Mouse (Mus musculus) left cerebral cortex, postnatal 25 days (tissue): ENCODE data around the gene Elmo1. TPM values are rescaled to one million over a fixed set of nuclear protein-coding genes. Genes with fewer than 3 reads are reported as not detected.
"Not testable (repeated sequence)": the region's sequence is repeated elsewhere in the genome, so short reads cannot be mapped to it uniquely, and the experiment has no call there.

Experiments used
- DNase-seq, 2 experiments: peaks; one replicate each; pipeline ENCODE4 v3.0.0; 2022; ENCODE audit warnings: low spot score in 2 of 2, mixed read lengths in 1 of 2
- intact Hi-C: fragments of 180-260 bp; cut with DNase I; formaldehyde crosslinking; loops from one replicate; pipeline ENCODE4 v1.15.1; 2025
- total RNA-seq, 2 experiments: library from RNA; stranded (reverse); gene quantifications; 2 replicates each; pipeline ENCODE4 v1.2.3; 2021

The Elmo1 gene
- total RNA-seq, 2 experiments from 2014 or later = 58.4 to 67.7 TPM

- intact Hi-C loops = no loop called here
- peak in 1 of 2 experiments; percentile 57 for DNase-seq
These were observed 500.6 kb downstream of the Elmo1 start for GRCm38 (mm10) chr13:20590983-20591382.

- peak in 1 of 2 experiments; percentile 33 for DNase-seq
- intact Hi-C loops = no loop called here
These were observed 506.9 kb downstream of the Elmo1 start for GRCm38 (mm10) chr13:20597307-20597706.

- intact Hi-C loops = no loop called here
- peak in 1 of 2 experiments; percentile 67 for DNase-seq
These were observed 508.2 kb downstream of the Elmo1 start for GRCm38 (mm10) chr13:20598618-20599017.

GRCm38 (mm10) chr13:20600246-20600645 is 509.9 kb downstream of the Elmo1 start:
- DNase-seq = peak in 1 of 2 experiments; percentile 37
- intact Hi-C loops = loop anchor here (2.0 to 5.0 kb wide), 5 partner anchors 43 to 289 kb away; no protein-coding TSS in a partner anchor

- intact Hi-C loops = loop anchor here (2.0 to 5.0 kb wide), 5 partner anchors 44 to 291 kb away; no protein-coding TSS in a partner anchor
- DNase-seq = peak in 1 of 2 experiments; percentile 55
These were observed 511.0 kb downstream of the Elmo1 start for GRCm38 (mm10) chr13:20601421-20601820.

- DNase-seq = no peak
These were observed 516.5 kb downstream of the Elmo1 start for GRCm38 (mm10) chr13:20606891-20607290.

GRCm38 (mm10) chr13:20609003-20609688 is 518.8 kb downstream of the Elmo1 start:
- DNase-seq = no peak
- intact Hi-C loops = no loop called here

More at GRCm38 (mm10) chr13:20606891-20607290, 516.5 kb downstream of the Elmo1 start:
- intact Hi-C loops = no loop called here

GRCm38 (mm10) chr13:20615596-20616469 is 525.4 kb downstream of the Elmo1 start:
- intact Hi-C loops = no loop called here
- DNase-seq = no peak

- DNase-seq = no peak
- intact Hi-C loops = no loop called here
These were observed 529.5 kb downstream of the Elmo1 start for GRCm38 (mm10) chr13:20619946-20620345.

- peak in 1 of 2 experiments; percentile 36 for DNase-seq
- intact Hi-C loops = no loop called here
These were observed 532.9 kb downstream of the Elmo1 start for GRCm38 (mm10) chr13:20623071-20623850.

- intact Hi-C loops = no loop called here
- no peak for DNase-seq
These were observed 537.4 kb downstream of the Elmo1 start for GRCm38 (mm10) chr13:20627796-20628195.

GRCm38 (mm10) chr13:20632477-20632876 is 542.1 kb downstream of the Elmo1 start:
- no peak for DNase-seq
- intact Hi-C loops = no loop called here

GRCm38 (mm10) chr13:20634679-20635078 is 544.3 kb downstream of the Elmo1 start:
- not testable (repeated sequence) for DNase-seq

GRCm38 (mm10) chr13:20635646-20636045 is 545.2 kb downstream of the Elmo1 start:
- intact Hi-C loops = no loop called here
- DNase-seq = peak; percentile 54 to 72

More at GRCm38 (mm10) chr13:20634679-20635078, 544.3 kb downstream of the Elmo1 start:
- intact Hi-C loops = not testable (repeated sequence)
